Mouse (Mus musculus) gastrocnemius, adult 2 months (tissue): ENCODE results near the gene Galnt12. TPM values are rescaled to one million over a fixed set of nuclear protein-coding genes. Genes with fewer than 3 reads are reported as not detected.
A peak's percentile ranks its signal among the peaks of the same experiment; 100 is the strongest.

ENCODE experiments used
- DNase-seq: peaks from one replicate; pipeline ENCODE4 v3.0.0; 2022
- H3K27ac ChIP-seq: fragments of 200-600 bp; 2 replicates; pipeline ENCODE4 v1.8.1; 2022; ENCODE audit warnings: mild to moderate bottlenecking
- H3K4me3 ChIP-seq: fragments of 200-600 bp; 2 replicates; pipeline ENCODE4 v1.8.1; 2022; ENCODE audit warnings: mild to moderate bottlenecking, moderate library complexity
- CTCF ChIP-seq: fragments of 200-600 bp; IDR thresholded peaks from 2 replicates; pipeline ENCODE4 v1.8.1; 2022; ENCODE audit warnings: antibody characterized with exemption, mild to moderate bottlenecking, moderate library complexity
- intact Hi-C: fragments of 180-260 bp; cut with DNase I; formaldehyde crosslinking; loops from one replicate; pipeline ENCODE4 v1.15.1; 2025
- total RNA-seq, 2 experiments: library from RNA; stranded (reverse); gene quantifications; 2 replicates each; pipeline ENCODE4 v1.2.3; 2021

Galnt12 gene
- total RNA-seq, 2 experiments from 2014 or later, result 0.17 TPM; not detected in 1

DNA sequence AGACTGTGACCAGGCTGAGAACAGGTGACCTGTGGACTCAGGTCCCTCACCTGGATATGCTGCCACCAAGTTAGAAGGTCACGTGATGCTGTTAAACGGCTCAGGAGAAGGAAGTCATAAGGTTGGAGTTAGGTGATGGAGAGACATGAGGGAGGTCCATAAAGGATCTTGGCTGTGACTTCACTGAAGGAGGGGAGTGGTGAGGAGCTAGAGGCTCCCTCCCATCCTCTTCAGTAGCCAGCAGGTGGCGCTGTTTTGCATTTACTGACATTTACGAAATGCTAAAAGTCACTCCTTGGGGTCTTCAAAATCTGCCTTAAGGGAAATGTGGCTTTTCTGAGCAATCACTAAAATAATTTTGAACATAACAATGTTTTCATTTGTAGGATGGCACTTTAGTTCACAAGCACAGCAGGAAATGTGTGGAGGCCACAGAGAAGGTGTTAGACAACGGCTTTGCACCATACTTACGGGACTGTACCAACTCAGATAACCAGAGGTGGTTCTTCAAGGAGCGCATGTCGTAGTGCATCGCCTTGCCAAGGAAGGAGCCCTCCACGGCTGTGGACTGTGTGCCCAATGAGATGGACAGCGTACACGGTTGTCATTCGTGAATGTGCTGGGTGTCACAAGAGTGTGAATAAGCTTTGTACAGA lies 30.5 kb downstream of the Galnt12 start:
- no peak overlapping the region for H3K27ac ChIP-seq
- intact Hi-C loops, result loop anchor here (5.0 kb wide), 1 partner anchor 275 kb away; no protein-coding TSS in a partner anchor
- H3K4me3 ChIP-seq, result no peak overlapping the region
- DNase-seq, result peak; percentile 67
- TF ChIP-seq CTCF, result peak; percentile 92

DNA sequence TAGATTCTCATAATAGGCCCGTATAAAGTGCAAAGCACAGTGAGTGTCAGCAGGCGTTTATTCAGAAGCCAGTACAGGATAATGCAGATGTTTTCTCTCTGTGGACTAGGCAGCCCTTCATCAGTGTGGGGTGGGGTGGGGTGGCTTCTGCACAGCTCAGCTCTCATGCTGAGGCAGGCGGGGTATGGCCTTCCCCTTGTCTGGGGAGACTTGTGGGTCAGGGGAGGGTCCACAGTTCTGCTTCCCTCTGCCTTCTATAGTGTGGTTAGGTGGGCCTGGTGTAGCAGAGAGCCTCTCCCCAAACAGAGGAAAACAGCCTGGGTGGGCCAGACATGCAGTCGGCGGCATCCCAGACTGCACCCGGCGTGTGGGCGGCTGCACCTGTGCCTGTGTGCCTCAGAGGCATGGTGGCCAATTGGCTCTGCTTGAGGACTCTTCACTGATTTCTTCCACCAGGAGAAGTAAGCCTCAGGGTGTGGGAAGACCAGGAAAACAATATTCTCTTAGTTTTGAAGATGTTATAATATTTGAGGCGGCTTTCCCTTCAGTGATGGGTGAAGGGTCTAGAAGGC lies 32.5 kb downstream of the Galnt12 start:
- Histone ChIP-seq H3K4me3 (no peak overlapping the region), H3K27ac (no peak overlapping the region)
- DNase-seq, result no peak
- no peak for TF ChIP-seq CTCF
- intact Hi-C loops, result loop anchor here (5.0 kb wide), 1 partner anchor 273 kb away; no protein-coding TSS in a partner anchor

DNA sequence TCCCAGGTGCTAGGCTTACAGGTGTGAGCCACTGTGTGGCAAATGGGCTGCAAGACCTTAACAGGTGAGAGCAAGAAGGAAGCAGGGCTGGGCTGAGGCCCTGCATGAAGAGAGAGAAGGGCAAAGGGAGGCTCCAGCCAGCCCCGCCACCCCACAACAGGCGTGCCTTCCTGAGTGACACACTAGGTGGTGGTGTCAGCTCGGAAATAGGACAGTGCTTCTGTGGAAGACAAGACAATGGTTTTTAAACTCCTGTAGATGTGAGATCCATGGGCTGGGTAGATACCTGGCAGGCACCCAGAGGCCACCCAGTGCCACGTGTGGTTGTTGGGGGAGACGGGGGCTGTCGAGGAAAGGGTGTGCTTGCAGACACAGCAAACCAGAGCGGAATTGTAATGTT lies 36.8 kb downstream of the Galnt12 start:
- Histone ChIP-seq H3K4me3 (no peak overlapping the region), H3K27ac (no peak overlapping the region)
- TF ChIP-seq CTCF, result peak; percentile 67
- peak; percentile 45 for DNase-seq
- intact Hi-C loops, result loop anchor here (1.0 kb wide), 1 partner anchor 127 kb away; no protein-coding TSS in a partner anchor

DNA sequence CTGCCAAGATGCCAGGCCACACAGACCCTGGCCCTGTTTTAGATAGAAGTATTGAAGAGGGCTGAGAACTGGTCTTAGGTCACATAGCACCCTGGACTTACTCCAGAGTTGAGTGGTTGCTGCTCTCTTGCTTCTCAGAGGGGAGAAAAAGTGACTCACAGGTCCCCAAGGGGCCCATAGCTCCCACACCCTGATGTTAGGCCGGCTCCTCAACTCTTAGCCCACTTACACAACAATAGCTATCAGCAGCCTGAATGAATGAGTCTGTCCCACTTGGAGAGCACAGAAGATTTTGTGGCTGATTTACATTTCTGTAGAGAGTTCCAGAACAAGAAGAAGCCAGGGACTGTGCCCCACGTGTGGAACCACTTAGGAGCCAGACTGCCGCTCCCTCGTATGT lies 37.9 kb downstream of the Galnt12 start:
- Histone ChIP-seq H3K4me3 (no peak overlapping the region), H3K27ac (peak overlapping the region; percentile 82)
- no peak for TF ChIP-seq CTCF
- DNase-seq, result peak; percentile 57
- intact Hi-C loops, result no loop called here

DNA sequence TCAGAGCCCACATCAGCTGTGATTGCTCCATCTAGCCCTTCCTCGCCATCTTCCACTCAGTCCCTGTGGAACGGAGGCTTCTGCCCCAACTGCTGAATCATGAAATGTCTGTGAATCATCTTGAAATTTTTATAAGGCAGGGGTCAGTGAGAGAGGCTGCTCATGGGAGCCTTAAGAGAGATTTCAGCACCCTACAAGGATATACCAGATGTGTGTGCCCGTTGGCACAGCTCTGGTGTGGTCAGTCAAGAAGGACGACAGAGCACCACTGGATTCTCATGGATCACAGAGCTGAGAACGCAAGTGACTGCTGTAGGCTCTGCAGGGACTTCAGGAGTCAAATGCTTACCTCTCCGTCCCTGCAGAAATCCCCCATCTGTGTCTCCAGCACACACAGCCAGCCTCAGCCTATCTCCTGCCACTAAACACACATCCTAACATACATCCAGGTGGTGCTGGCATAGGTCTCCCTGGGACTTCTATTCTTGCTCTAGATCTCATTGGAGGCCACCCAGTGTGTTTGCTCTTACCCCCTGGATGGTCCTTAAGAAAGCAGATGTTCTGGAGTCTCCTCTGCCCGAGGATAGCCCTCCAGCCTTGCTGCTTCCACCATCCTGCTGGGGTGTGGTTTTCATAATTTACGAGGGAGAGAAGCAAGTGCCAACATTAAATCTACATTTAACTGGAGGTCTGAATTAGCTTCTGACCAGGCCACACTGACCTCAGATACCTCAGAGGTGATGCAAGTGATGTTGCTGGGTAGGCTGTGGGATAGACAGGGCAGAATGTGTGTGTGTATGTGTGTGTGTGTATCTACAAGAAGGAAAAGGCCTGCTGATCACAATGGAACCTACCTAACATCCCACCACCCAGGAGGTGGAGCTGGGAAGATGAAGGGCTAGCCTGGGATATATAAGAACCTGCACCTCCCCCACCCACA lies 38.7 kb downstream of the Galnt12 start:
- Histone ChIP-seq H3K27ac (peak overlapping the region; percentile 82), H3K4me3 (no peak overlapping the region)
- intact Hi-C loops, result loop anchor here (5.0 kb wide), 1 partner anchor 107 kb away; no protein-coding TSS in a partner anchor
- DNase-seq, result no peak
- TF ChIP-seq CTCF, result no peak

DNA sequence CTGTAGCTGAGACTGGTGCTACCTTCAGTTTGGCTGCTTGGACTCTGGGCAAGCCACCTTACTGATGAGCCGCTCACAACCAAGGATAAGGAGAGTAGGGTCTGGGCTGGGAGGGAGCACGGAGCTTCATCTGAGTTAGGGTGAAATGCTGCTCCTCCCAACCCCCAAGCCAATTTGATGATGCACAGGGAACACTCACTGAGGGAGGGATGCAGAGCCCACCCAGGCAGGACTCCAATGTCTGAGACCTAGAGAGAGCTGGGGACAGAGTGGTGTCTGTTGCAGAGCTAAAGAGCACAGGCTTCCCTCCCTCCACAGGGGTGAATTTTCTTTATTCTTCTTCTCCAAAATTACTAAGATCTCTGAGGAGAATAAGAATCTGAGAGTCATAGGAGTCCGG lies 40.2 kb downstream of the Galnt12 start:
- Histone ChIP-seq H3K27ac (peak overlapping the region; percentile 82), H3K4me3 (no peak overlapping the region)
- peak; percentile 36 for DNase-seq
- no peak for TF ChIP-seq CTCF
- intact Hi-C loops, result loop anchor here (5.0 kb wide), 1 partner anchor 105 kb away; no protein-coding TSS in a partner anchor

DNA sequence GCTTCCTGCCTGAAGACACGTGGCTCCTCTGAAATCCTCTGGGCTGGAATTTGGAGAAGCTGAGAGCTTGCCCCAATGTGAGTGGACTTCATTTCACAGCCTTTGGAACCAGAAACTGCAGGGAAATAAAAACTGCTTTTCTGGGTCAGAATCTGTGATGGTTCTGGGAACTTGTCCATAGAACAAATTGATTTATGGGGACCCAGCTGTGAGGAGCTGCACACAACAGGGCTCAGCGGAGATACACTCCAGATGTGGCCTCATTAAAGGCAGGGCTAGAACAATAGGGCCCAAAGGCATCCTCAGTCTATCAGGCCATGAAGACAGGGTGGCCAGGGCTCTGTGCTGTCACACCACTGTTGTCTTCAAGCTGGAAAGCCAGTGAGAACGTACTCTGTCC lies 40.7 kb downstream of the Galnt12 start:
- TF ChIP-seq CTCF, result no peak
- DNase-seq, result peak; percentile 52
- intact Hi-C loops, result loop anchor here (5.0 kb wide), 1 partner anchor 105 kb away; no protein-coding TSS in a partner anchor
- no peak overlapping the region for H3K4me3 ChIP-seq
- peak overlapping the region; percentile 82 for H3K27ac ChIP-seq

DNA sequence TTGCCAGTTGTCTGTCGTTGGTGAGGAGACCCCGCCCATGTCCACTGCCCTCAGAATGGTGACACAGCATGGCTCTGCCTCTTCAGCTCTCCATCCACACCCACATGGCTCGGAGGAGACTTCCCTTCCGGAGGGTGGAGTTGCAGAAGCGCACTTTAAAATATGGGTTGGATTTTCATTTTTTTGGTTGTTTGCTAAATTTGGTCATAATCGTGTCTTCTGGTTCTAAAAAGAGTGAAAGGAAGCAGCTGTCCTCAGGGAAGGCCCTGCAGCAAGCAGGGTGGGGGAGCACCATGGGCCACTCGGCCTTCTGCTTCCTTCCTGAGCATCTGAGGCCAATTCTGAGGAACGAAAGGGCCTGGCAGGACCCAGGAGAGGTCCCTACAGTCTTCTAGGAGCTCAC lies 45.0 kb downstream of the Galnt12 start:
- peak overlapping the region; percentile 78 for H3K27ac ChIP-seq
- no peak for TF ChIP-seq CTCF
- intact Hi-C loops, result no loop called here
- peak overlapping the region; percentile 9; the same call in 1 of the 2 replicates for H3K4me3 ChIP-seq
- DNase-seq, result peak; percentile 65

DNA sequence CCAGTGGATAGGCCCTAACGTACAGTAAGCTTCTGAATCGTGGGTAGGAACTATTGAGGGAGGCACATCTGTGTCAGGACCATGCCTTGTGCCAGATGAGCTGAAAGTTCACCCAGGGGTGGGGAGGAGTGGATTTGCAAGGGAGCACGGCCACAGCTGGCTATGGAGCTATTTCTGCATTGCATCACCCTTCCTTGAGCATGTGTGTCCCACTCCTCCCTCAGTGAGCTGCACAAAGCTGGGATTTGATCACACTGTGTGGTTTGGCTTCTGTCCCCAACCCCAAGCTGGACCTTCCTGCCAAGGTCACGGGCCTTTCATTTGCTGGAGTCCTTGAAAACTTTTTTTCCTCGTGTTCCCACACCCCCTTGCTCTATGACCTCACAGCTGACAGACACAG lies 45.8 kb downstream of the Galnt12 start:
- H3K4me3 ChIP-seq, result no peak overlapping the region
- intact Hi-C loops, result no loop called here
- no peak for TF ChIP-seq CTCF
- peak overlapping the region; percentile 78 for H3K27ac ChIP-seq
- DNase-seq, result peak; percentile 75

DNA sequence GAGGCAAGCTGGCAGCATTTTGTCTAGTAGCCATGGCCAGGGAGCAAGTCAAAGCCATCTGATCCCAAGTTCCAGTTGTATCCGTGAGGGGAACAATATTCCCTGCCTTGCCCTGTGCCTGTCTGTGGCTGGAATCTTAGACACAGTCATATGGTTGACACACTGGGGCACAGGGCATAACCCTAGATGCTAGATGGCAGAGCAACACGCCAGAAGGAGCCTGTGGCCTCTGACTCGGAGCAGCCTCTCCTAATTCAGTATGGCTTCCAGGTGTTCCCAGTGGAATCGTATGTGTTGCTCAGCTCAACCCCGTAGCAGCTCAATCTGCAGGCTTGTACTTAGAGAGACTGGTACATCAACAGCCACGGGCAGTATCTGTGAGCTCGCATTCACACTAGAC lies 46.7 kb downstream of the Galnt12 start:
- intact Hi-C loops, result no loop called here
- no peak for TF ChIP-seq CTCF
- no peak for DNase-seq
- H3K27ac ChIP-seq, result peak overlapping the region; percentile 78
- no peak overlapping the region for H3K4me3 ChIP-seq

DNA sequence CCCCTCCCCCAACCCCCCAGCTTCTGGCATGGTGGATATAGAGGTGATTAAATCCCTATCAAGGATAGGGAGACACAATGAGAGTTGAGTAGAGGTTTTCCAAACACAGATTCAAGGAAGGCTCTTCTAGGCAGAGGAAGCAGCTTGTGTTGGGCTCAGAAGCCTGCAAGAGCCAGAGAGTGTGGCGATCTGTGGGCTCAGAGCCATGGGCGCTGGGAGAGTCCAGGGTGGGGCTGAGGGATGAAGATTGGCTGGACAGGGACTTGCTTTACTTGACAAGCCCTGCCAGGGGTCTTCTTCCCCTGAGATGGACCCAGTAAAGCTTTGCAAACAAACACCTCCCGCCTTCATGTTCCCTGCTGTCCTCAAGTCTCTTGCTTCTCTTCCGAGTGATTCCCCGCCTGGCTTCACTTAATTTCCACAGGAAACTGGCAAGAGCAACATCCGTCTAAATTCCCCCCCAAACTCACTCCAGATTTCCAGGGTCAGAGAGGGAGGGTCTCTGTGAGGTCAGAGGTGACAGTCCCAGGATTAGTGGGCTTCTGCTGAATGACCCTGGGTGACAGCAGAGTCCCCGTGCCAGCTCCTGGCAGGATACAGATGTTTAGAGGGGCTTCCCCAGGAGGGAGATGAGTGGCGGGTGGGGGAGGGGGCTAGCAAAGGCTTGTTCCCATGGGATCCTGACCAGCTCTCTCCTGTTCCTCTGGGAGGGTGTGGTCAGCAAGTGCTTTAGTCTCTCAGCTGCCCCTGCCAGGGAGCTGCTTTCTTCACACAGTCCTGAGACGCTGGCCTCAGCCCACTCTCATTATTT lies 47.5 kb downstream of the Galnt12 start:
- DNase-seq, result peak; percentile 52

DNA sequence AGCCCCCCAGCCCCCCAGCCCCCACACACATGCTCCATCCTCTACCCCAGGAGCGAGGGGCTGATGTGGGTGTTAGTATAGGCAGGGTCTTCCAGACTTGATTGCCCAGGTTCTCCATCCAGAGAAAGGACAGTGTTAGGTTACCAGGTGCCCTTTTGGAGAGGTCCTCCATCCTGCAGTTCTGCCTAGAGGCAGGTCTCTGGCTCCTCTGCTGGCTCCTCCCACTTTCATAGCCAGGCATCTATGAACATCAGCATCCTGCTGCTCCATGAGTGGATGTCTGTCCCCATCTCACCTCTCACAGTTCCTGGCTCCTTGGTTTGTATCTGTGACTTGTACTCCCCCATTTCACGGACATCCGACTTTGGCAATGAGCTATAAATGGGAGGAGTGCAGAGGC lies 48.6 kb downstream of the Galnt12 start:
- TF ChIP-seq CTCF, result no peak
- peak overlapping the region; percentile 9 for H3K27ac ChIP-seq
- DNase-seq, result no peak
- intact Hi-C loops, result no loop called here
- no peak overlapping the region for H3K4me3 ChIP-seq

More for the DNA sequence above, 47.5 kb downstream of the Galnt12 start:
- TF ChIP-seq CTCF, result no peak
- Histone ChIP-seq H3K4me3 (peak overlapping the region; percentile 7; the same call in 1 of the 2 replicates), H3K27ac (peak overlapping the region; percentile 78)
- intact Hi-C loops, result no loop called here
